Mouse (Mus musculus) ES-Bruce4 (cell line): ENCODE data around the gene Hspa4l. TPM values are rescaled to one million over a fixed set of nuclear protein-coding genes. Genes with fewer than 3 reads are reported as not detected.

ENCODE experiments used
- H3K27ac ChIP-seq: 2 replicates; pipeline ENCODE4 v1.5.1; 2012; ENCODE audit warnings: low read length, inconsistent platforms; ENCODE audit not compliant: insufficient read depth
- H3K27me3 ChIP-seq: 2 replicates; pipeline ENCODE4 v1.6.1; 2012; ENCODE audit warnings: mild to moderate bottlenecking, low read length, inconsistent platforms; ENCODE audit not compliant: control insufficient read depth, poor library complexity, insufficient read depth, severe bottlenecking
- H3K36me3 ChIP-seq: 2 replicates; pipeline ENCODE4 v1.6.1; 2012; ENCODE audit warnings: inconsistent platforms, mild to moderate bottlenecking, low read length, moderate library complexity; ENCODE audit not compliant: control insufficient read depth, poor library complexity, insufficient read depth, severe bottlenecking
- H3K4me1 ChIP-seq: one replicate; pipeline ENCODE4 v1.8.1; 2011; ENCODE audit warnings: low read length; ENCODE audit not compliant: control insufficient read depth, insufficient read depth
- H3K4me3 ChIP-seq: 2 replicates; pipeline ENCODE4 v1.5.1; 2011; ENCODE audit warnings: low read depth, mild to moderate bottlenecking, low read length
- H3K9ac ChIP-seq: 2 replicates; pipeline ENCODE4 v1.6.1; 2012; ENCODE audit warnings: low read depth, mild to moderate bottlenecking, inconsistent platforms; ENCODE audit not compliant: poor library complexity, severe bottlenecking
- H3K9me3 ChIP-seq: replicated peaks from 2 replicates; pipeline ENCODE4 v1.6.1; 2012; ENCODE audit warnings: mild to moderate bottlenecking, low read length, inconsistent platforms; ENCODE audit not compliant: control insufficient read depth, poor library complexity, insufficient read depth, severe bottlenecking
- CTCF ChIP-seq: IDR thresholded peaks from one replicate; pipeline ENCODE4 v1.8.1; 2011; ENCODE audit warnings: low read depth, low read length
- EP300 ChIP-seq: IDR thresholded peaks from 2 replicates; pipeline ENCODE4 v1.6.1; 2011; ENCODE audit warnings: low read depth, low read length; ENCODE audit not compliant: insufficient read depth
- POLR2A ChIP-seq: IDR thresholded peaks from one replicate; pipeline ENCODE4 v1.8.1; 2011; ENCODE audit warnings: low read length; ENCODE audit not compliant: insufficient read depth
- polyA plus RNA-seq: library from polyadenylated mRNA; stranded (reverse); fragments of >200 nt; gene quantifications from 2 replicates; pipeline ENCODE4 v1.2.4, GENCODE M21; 2011; ENCODE audit warnings: low read depth; ENCODE audit not compliant: missing spikeins, insufficient read depth, insufficient read length

Hspa4l gene
- polyA plus RNA-seq, 1 experiment = 15.4 TPM

GRCm38 (mm10) chr3:40716056-40716455 is 28.2 kb upstream of the Hspa4l start:
- no peaks in the 10 kb centered on the region for H3K4me1 ChIP-seq
- H3K4me3 ChIP-seq = no peak overlapping the region
- no peaks in the 10 kb centered on the region; the same call in 1 of the 2 replicates for H3K27me3 ChIP-seq
- no peak overlapping the region for H3K27ac ChIP-seq
- H3K9me3 ChIP-seq = no peaks in the 10 kb centered on the region
- H3K9ac ChIP-seq = no peak overlapping the region
- TF ChIP-seq EP300 (no peak), POLR2A (no peak), CTCF (no peak)
- no peaks in the 10 kb centered on the region for H3K36me3 ChIP-seq

GRCm38 (mm10) chr3:40719022-40719421 is 25.3 kb upstream of the Hspa4l start:
- Histone ChIP-seq H3K9me3 (no peaks in the 10 kb centered on the region), H3K36me3 (no peaks in the 10 kb centered on the region), H3K4me3 (no peak overlapping the region), H3K9ac (no peak overlapping the region), H3K27ac (no peak overlapping the region), H3K4me1 (no peaks in the 10 kb centered on the region), H3K27me3 (no peaks in the 10 kb centered on the region; the same call in 1 of the 2 replicates)
- TF ChIP-seq CTCF = no peak

- H3K27ac ChIP-seq = no peak overlapping the region
- no peak overlapping the region for H3K4me3 ChIP-seq
- H3K9me3 ChIP-seq = no peaks in the 10 kb centered on the region
- H3K27me3 ChIP-seq = peaks cover 1% of the 10 kb centered on the region
- H3K4me1 ChIP-seq = no peaks in the 10 kb centered on the region
- TF ChIP-seq POLR2A (no peak), CTCF (no peak), EP300 (no peak)
- H3K9ac ChIP-seq = no peak overlapping the region
- H3K36me3 ChIP-seq = no peaks in the 10 kb centered on the region
Observed at GRCm38 (mm10) chr3:40738381-40738912, 5.8 kb upstream of the Hspa4l start.

- Histone ChIP-seq H3K36me3 (no peaks in the 10 kb centered on the region), H3K9me3 (no peaks in the 10 kb centered on the region), H3K27me3 (no peaks in the 10 kb centered on the region; the same call in 1 of the 2 replicates), H3K4me1 (no peaks in the 10 kb centered on the region), H3K27ac (no peak overlapping the region), H3K9ac (peak overlapping the region; percentile 49), H3K4me3 (peak overlapping the region; percentile 72)
- TF ChIP-seq CTCF (no peak), EP300 (no peak), POLR2A (no peak)
Observed at GRCm38 (mm10) chr3:40744836-40745660, 753 bp downstream of the Hspa4l start.

GRCm38 (mm10) chr3:40745661-40746547 is 1.6 kb downstream of the Hspa4l start:
- TF ChIP-seq EP300 (no peak), CTCF (no peak), POLR2A (no peak)
- Histone ChIP-seq H3K9ac (peak overlapping the region; percentile 49), H3K36me3 (no peaks in the 10 kb centered on the region), H3K4me1 (no peaks in the 10 kb centered on the region), H3K27me3 (no peaks in the 10 kb centered on the region; the same call in 1 of the 2 replicates), H3K9me3 (no peaks in the 10 kb centered on the region), H3K27ac (no peak overlapping the region), H3K4me3 (peak overlapping the region; percentile 72)
